Mouse (Mus musculus): ENCODE measurements around the gene Prss44. TPM values are rescaled to one million over a fixed set of nuclear protein-coding genes. Genes with fewer than 3 reads are reported as not detected.
"Not testable (repeated sequence)": the region's sequence is repeated elsewhere in the genome, so short reads cannot be mapped to it uniquely, and the experiment has no call there.

The Prss44 gene
- polyA plus RNA-seq, 1 experiment from 2014 or later, result not detected

DNA sequence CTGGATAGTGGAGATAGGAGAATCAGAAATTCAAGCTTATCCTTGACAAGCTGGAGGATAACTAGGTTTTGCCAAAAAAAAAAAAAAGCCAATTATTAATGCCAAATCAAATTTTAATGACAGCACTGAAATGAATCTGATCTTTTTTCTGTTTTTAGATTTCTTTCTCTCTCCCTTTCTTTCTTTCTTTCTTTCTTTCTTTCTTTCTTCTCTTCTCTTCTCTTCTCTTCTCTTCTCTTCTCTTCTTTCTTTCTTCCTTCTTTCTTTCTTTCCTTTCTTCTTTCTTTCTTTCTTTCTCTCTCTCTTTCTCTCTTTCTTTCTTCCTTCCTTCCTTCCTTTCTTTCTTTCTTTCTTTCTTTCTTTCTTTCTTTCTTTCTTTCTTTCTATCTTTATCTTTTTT, 6.8 kb downstream of the Prss44 start:
- not testable (repeated sequence) for H3K4me3 ChIP-seq (replicated peaks; ENCODE audit: low read length); ATAC-seq (ENCODE audit: insufficient read depth, low FRiP score); H3K9ac ChIP-seq (ENCODE audit: low read length); H3K36me3 ChIP-seq (ENCODE audit: control insufficient read depth, insufficient read depth, low read length); H3K4me2 ChIP-seq (ENCODE audit: low read depth, low read length); H3K27ac ChIP-seq (ENCODE audit: low read length); H3K27me3 ChIP-seq (ENCODE audit: control insufficient read depth, insufficient read depth, low read length); H3K9me3 ChIP-seq (replicated peaks; ENCODE audit: control insufficient read depth, low read length); H3K4me1 ChIP-seq (ENCODE audit: control insufficient read depth, insufficient read depth, low read length)

DNA sequence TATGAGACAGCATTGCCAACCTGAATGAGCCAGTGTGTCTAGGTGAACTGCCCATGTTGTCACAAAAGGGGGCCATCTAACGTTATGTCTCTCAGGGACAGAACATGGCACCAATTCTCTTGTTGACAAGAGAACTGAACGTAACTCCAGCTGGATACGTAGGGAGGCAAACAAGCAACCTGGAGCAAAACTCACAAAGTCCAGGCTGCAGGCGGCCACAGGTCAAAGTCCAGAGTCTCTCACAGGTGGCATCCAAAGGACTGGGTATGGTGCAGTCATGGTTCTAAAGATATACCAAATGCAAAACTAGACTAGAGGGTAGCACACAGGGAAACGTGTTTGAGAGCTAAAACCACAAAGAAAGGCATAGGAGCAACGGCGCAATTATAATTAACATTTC, 7.6 kb downstream of the Prss44 start:
- Histone ChIP-seq H3K27me3 (ENCODE audit: control insufficient read depth, insufficient read depth, low read length) (no peaks in the 10 kb centered on the region), H3K4me1 (ENCODE audit: control insufficient read depth, insufficient read depth, low read length) (no peaks in the 10 kb centered on the region), H3K27ac (ENCODE audit: low read length) (no peak overlapping the region), H3K9me3 (replicated peaks; ENCODE audit: control insufficient read depth, low read length) (no peaks in the 10 kb centered on the region), H3K4me2 (ENCODE audit: low read depth, low read length) (no peak overlapping the region), H3K9ac (ENCODE audit: low read length) (no peak overlapping the region), H3K36me3 (ENCODE audit: control insufficient read depth, insufficient read depth, low read length) (no peaks in the 10 kb centered on the region), H3K4me3 (replicated peaks; ENCODE audit: low read length) (no peak overlapping the region)
- no peak for ATAC-seq (ENCODE audit: insufficient read depth, low FRiP score)
- WGBS, result 70% methylated on average over 7 of the region's 7 CpGs

DNA sequence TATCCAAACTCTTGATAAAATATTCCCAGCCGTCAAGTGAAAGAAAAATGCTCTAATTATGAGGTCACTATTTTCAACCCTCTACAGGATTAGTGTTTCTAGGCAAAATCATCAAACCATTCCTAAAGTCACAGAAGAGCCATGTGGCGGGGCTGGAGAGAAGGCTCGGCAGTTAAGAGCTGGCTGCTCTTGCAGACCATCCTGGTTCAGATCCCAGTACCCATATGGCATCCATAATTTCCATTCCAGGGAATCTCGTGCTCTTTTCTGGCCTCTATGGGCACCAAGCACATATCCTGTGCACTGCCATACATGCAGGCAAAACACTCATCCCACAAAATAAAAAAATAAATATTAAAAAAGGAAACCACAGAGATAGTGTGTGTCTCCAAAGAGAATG, 11.6 kb downstream of the Prss44 start:
- Histone ChIP-seq H3K4me2 (ENCODE audit: low read depth, low read length) (no peak overlapping the region), H3K9me3 (replicated peaks; ENCODE audit: control insufficient read depth, low read length) (no peaks in the 10 kb centered on the region), H3K9ac (ENCODE audit: low read length) (no peak overlapping the region), H3K27me3 (ENCODE audit: control insufficient read depth, insufficient read depth, low read length) (no peaks in the 10 kb centered on the region), H3K4me1 (ENCODE audit: control insufficient read depth, insufficient read depth, low read length) (no peaks in the 10 kb centered on the region), H3K36me3 (ENCODE audit: control insufficient read depth, insufficient read depth, low read length) (no peaks in the 10 kb centered on the region), H3K27ac (ENCODE audit: low read length) (no peak overlapping the region), H3K4me3 (replicated peaks; ENCODE audit: low read length) (no peak overlapping the region)
- no peak for ATAC-seq (ENCODE audit: insufficient read depth, low FRiP score)
- 71% methylated on average over 4 of the region's 4 CpGs for WGBS

DNA sequence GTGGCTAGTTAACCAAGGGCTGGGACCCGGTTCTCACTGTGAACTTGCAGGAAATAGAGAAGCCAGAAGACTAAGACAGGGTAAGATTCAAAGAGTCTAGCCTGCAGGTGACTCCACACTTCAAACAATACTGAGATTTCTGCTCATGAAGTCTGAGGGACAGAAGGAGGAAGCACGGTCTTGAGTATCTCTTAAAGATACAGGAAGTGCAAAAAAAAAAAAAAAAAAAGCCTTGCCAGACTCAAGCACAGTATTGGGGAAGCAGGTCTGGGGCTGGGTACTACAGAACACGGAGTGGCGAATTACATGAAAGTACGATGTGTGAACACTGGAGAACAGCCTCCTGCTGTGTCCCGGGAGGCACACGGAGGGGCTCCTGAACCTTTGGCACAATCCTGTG, 12.0 kb downstream of the Prss44 start:
- H3K9ac ChIP-seq (ENCODE audit: low read length), result no peak overlapping the region
- ATAC-seq (ENCODE audit: insufficient read depth, low FRiP score), result no peak
- H3K4me1 ChIP-seq (ENCODE audit: control insufficient read depth, insufficient read depth, low read length), result no peaks in the 10 kb centered on the region
- H3K4me2 ChIP-seq (ENCODE audit: low read depth, low read length), result no peak overlapping the region
- no peaks in the 10 kb centered on the region for H3K27me3 ChIP-seq (ENCODE audit: control insufficient read depth, insufficient read depth, low read length)
- no peaks in the 10 kb centered on the region for H3K9me3 ChIP-seq (replicated peaks; ENCODE audit: control insufficient read depth, low read length)
- H3K4me3 ChIP-seq (replicated peaks; ENCODE audit: low read length), result no peak overlapping the region
- no peaks in the 10 kb centered on the region for H3K36me3 ChIP-seq (ENCODE audit: control insufficient read depth, insufficient read depth, low read length)
- WGBS, result 73% methylated on average over 7 of the region's 7 CpGs
- H3K27ac ChIP-seq (ENCODE audit: low read length), result no peak overlapping the region

DNA sequence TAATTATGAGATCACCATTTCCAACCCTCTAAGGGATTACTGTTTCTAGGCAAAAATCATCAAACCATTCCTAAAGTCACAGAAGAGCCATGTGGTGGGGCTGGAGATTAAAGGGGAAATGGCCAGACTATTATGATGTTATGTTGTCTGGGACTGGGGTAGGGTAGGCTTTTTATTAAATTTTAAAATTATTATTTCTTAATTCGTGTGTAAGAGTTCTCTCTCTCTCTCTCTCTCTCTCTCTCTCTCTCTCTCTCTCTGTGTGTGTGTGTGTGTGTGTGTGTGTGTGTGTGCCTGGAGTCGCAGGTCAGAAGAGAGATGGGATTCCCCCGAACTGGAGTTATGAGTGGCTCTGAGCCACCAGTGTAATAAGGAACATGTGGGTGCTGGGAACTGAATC, 12.6 kb downstream of the Prss44 start, which contains the start of gene Prss43:
Gene Prss43 (plus strand): TSS at position 301 of the 400 bp plus-strand sequence.
- 66% methylated on average over 3 of the region's 3 CpGs for WGBS
- no peak for ATAC-seq (ENCODE audit: insufficient read depth, low FRiP score)

DNA sequence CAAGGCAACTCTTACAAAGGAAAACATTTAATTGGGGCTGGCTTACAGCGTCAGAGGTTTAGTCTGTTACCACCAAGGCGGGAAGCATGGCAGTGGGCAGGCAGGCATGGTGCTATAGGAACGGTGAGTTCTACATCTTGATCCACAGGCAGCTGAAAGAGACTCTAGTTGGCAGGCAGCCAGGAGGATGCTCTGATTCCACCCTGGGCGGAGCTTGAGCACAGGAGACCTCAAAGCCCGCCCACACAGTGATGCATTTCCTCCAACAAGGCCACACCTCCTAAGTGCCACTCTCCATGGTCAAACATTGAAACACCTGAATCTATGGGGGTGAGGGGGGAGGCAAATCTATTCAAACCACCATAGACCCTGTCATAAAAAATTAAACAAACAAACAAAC, 19.2 kb downstream of the Prss44 start:
- Histone ChIP-seq H3K4me1 (ENCODE audit: control insufficient read depth, insufficient read depth, low read length) (no peaks in the 10 kb centered on the region), H3K27ac (ENCODE audit: low read length) (no peak overlapping the region), H3K9me3 (replicated peaks; ENCODE audit: control insufficient read depth, low read length) (no peaks in the 10 kb centered on the region), H3K4me3 (replicated peaks; ENCODE audit: low read length) (no peak overlapping the region), H3K4me2 (ENCODE audit: low read depth, low read length) (no peak overlapping the region), H3K27me3 (ENCODE audit: control insufficient read depth, insufficient read depth, low read length) (no peaks in the 10 kb centered on the region), H3K9ac (ENCODE audit: low read length) (no peak overlapping the region), H3K36me3 (ENCODE audit: control insufficient read depth, insufficient read depth, low read length) (no peaks in the 10 kb centered on the region)
- WGBS, result 75% methylated on average over 5 of the region's 5 CpGs
- ATAC-seq (ENCODE audit: insufficient read depth, low FRiP score), result no peak

More for the DNA sequence above, 12.6 kb downstream of the Prss44 start, which contains the start of gene Prss43:
- Histone ChIP-seq H3K36me3 (ENCODE audit: control insufficient read depth, insufficient read depth, low read length) (no peaks in the 10 kb centered on the region), H3K4me1 (ENCODE audit: control insufficient read depth, insufficient read depth, low read length) (no peaks in the 10 kb centered on the region), H3K4me2 (ENCODE audit: low read depth, low read length) (no peak within 1 kb of the TSS), H3K27me3 (ENCODE audit: control insufficient read depth, insufficient read depth, low read length) (no peaks in the 10 kb centered on the region), H3K4me3 (replicated peaks; ENCODE audit: low read length) (no peak within 1 kb of the TSS), H3K27ac (ENCODE audit: low read length) (no peak within 1 kb of the TSS), H3K9ac (ENCODE audit: low read length) (no peak within 1 kb of the TSS), H3K9me3 (replicated peaks; ENCODE audit: control insufficient read depth, low read length) (no peaks in the 10 kb centered on the region)

DNA sequence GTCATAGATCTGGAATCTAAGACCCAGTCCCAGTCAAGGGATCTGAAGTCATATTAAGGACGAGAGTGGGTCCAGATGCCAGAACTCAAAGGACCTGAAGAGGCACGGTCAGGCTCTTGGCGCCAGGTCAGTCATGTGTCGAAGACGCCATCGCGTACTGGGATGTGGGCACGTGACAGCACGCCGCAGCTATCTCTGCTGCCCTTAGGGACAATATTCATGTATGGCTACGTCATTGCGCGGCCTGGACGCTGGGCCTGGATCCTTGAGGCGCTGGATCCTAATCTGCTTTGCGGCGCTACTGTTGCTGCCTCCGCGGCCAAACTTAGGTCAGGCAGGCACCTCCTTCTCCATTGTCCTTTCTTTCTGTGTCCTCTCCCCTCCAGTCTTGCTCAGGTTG, 20.6 kb downstream of the Prss44 start, which contains the start of gene Prss45:
Gene Prss45 (plus strand): TSS at position 178 of the 400 bp plus-strand sequence.
- no peaks in the 10 kb centered on the region for H3K27me3 ChIP-seq (ENCODE audit: control insufficient read depth, insufficient read depth, low read length)
- WGBS, result 79% methylated on average over 19 of the region's 19 CpGs
- H3K4me2 ChIP-seq (ENCODE audit: low read depth, low read length), result no peak within 1 kb of the TSS
- no peaks in the 10 kb centered on the region for H3K4me1 ChIP-seq (ENCODE audit: control insufficient read depth, insufficient read depth, low read length)
- no peak within 1 kb of the TSS for H3K27ac ChIP-seq (ENCODE audit: low read length)
- no peak within 1 kb of the TSS for H3K4me3 ChIP-seq (replicated peaks; ENCODE audit: low read length)
- H3K9me3 ChIP-seq (replicated peaks; ENCODE audit: control insufficient read depth, low read length), result no peaks in the 10 kb centered on the region
- no peak for ATAC-seq (ENCODE audit: insufficient read depth, low FRiP score)
- no peak within 1 kb of the TSS for H3K9ac ChIP-seq (ENCODE audit: low read length)
- H3K36me3 ChIP-seq (ENCODE audit: control insufficient read depth, insufficient read depth, low read length), result no peaks in the 10 kb centered on the region

DNA sequence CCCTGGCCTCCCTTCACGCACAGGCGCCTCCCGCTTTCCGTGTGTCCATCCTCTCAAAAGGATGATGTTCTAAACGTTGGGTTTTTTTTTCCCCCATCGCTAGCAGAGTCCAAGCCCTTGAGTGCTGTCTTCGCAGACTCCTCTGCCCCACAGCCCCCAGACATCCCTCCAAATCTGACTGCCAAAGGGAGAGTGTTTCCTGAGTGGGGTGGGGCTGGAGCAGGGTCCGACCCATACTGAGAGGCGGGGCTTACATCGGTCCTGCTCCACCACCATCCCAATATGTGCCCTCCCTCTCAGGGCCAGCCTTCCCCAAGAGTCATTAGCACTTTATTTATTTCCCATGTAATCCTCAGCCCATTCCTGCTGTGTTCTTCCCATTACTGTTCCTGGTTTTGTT, 21.2 kb downstream of the Prss44 start:
- Histone ChIP-seq H3K9ac (ENCODE audit: low read length) (no peak overlapping the region), H3K4me2 (ENCODE audit: low read depth, low read length) (no peak overlapping the region), H3K9me3 (replicated peaks; ENCODE audit: control insufficient read depth, low read length) (no peaks in the 10 kb centered on the region), H3K27ac (ENCODE audit: low read length) (no peak overlapping the region), H3K4me1 (ENCODE audit: control insufficient read depth, insufficient read depth, low read length) (no peaks in the 10 kb centered on the region), H3K4me3 (replicated peaks; ENCODE audit: low read length) (no peak overlapping the region), H3K27me3 (ENCODE audit: control insufficient read depth, insufficient read depth, low read length) (no peaks in the 10 kb centered on the region), H3K36me3 (ENCODE audit: control insufficient read depth, insufficient read depth, low read length) (no peaks in the 10 kb centered on the region)
- WGBS, result 39% methylated on average over 10 of the region's 10 CpGs
- ATAC-seq (ENCODE audit: insufficient read depth, low FRiP score), result no peak

DNA sequence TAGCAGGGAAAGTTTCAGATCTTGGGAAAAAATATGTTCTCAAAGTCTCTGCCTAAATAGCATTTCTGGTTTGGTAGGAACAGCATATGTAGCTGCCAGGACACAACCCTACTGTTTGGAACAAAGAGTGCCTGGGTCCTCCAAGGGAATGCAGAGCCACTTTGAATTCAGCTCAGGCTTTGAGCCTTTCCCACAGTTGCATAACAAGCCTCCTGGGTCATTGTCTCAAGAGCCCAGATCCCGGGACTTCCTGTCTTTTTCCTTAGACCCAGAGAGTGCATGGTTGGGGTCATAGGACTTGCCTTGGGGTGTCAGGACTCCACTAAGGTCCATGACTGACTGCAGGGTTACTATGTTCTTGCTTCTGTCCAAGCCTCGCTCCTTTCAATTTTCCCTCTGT, 22.3 kb downstream of the Prss44 start:
- Histone ChIP-seq H3K4me2 (ENCODE audit: low read depth, low read length) (no peak overlapping the region), H3K9me3 (replicated peaks; ENCODE audit: control insufficient read depth, low read length) (no peaks in the 10 kb centered on the region), H3K4me1 (ENCODE audit: control insufficient read depth, insufficient read depth, low read length) (no peaks in the 10 kb centered on the region), H3K4me3 (replicated peaks; ENCODE audit: low read length) (no peak overlapping the region), H3K9ac (ENCODE audit: low read length) (no peak overlapping the region), H3K36me3 (ENCODE audit: control insufficient read depth, insufficient read depth, low read length) (no peaks in the 10 kb centered on the region), H3K27ac (ENCODE audit: low read length) (no peak overlapping the region), H3K27me3 (ENCODE audit: control insufficient read depth, insufficient read depth, low read length) (no peaks in the 10 kb centered on the region)
- WGBS, result 65% methylated on average over 2 of the region's 2 CpGs
- no peak for ATAC-seq (ENCODE audit: insufficient read depth, low FRiP score)

DNA sequence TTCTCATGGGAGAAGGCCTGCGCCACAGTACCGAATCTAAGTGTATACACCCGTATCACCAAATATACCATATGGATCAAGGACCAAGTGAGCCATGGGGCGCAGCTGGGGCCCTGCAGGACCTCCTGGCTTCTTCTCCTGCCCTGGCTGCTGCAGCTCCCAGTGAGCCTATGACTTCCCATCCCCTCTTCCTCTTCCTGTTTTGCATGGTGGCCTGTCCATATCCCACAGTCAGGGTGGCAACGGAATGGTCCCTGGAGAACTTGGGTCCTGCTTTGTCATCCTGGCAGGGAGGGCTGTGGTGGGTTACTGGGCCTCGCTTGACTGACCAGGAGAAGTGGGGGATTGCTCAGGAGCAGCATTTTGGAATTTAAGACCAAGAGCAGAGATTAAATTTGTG, 27.1 kb downstream of the Prss44 start:
- no peak overlapping the region for H3K27ac ChIP-seq (ENCODE audit: low read length)
- H3K27me3 ChIP-seq (ENCODE audit: control insufficient read depth, insufficient read depth, low read length), result no peaks in the 10 kb centered on the region
- no peak for ATAC-seq (ENCODE audit: insufficient read depth, low FRiP score)
- no peak overlapping the region for H3K9ac ChIP-seq (ENCODE audit: low read length)
- no peaks in the 10 kb centered on the region for H3K9me3 ChIP-seq (replicated peaks; ENCODE audit: control insufficient read depth, low read length)
- H3K4me1 ChIP-seq (ENCODE audit: control insufficient read depth, insufficient read depth, low read length), result no peaks in the 10 kb centered on the region
- H3K36me3 ChIP-seq (ENCODE audit: control insufficient read depth, insufficient read depth, low read length), result no peaks in the 10 kb centered on the region
- no peak overlapping the region for H3K4me3 ChIP-seq (replicated peaks; ENCODE audit: low read length)
- 77% methylated on average over 6 of the region's 6 CpGs for WGBS
- H3K4me2 ChIP-seq (ENCODE audit: low read depth, low read length), result no peak overlapping the region

Measured in stomach, embryonic 16.5 days (tissue).